Mouse (Mus musculus) heart, postnatal 0 days (tissue): ENCODE data around the gene Ccdc85a.
A peak's percentile ranks its signal among the peaks of the same experiment; 100 is the strongest.

ENCODE experiments used
- CTCF ChIP-seq: IDR thresholded peaks from 2 replicates; pipeline ENCODE4 v1.5.1; 2016; ENCODE audit warnings: antibody characterized with exemption, control low read depth, low read depth
- EP300 ChIP-seq: IDR thresholded peaks from 2 replicates; pipeline ENCODE4 v1.6.1; 2016; ENCODE audit warnings: antibody characterized with exemption, low read depth

DNA sequence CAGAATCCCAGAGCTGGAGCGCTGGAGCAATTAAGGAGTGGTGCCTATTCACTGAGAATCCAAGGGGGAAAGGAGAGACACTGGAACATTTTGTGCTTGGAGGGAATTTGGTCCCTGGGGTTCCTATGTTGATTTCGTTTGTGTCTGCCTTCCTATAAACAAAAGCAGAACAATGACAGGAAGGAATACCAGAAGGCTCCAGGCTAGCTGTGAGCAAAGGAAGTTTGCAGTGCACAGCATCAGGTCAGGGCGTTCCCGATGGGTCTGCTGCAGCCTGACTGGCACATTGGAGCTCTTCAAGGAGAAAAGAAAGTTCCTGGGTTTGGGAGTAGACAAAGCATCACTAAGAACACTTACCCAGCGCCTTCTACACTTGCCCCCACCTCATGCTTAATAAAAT is 1.9 kb downstream of the Ccdc85a start:
- peak; percentile 77; the same call in 1 of the 2 replicates for TF ChIP-seq EP300
- TF ChIP-seq CTCF, result no peak
